Mouse (Mus musculus): ENCODE data around the gene Rpn2. TPM values are rescaled to one million over a fixed set of nuclear protein-coding genes. Genes with fewer than 3 reads are reported as not detected.

Rpn2 gene
- polyA plus RNA-seq, 1 experiment from 2014 or later: 176 TPM

DNA sequence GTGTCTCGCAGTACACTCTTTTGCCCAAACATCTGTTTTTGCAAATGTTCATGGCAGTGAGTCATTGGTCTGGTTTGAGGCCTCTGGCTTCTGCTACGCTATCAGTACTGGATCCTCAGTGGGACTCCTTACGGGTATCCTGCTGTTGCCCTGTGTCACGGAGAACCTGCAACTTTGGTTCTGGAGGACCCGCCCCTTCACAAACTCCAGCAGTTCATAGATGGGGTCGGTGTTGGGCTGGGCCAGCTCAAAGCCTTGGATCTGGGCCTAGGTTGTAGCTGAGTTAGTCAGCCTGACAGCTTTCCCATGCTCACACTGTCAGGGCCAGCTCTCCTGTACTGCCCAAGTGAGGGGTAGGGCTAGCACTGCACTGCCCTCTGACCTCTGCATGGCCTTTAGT lies 21.2 kb downstream of the Rpn2 start:
- H3K27me3 ChIP-seq (ENCODE audit: control insufficient read depth, insufficient read depth, low read length): no peaks in the 10 kb centered on the region
- H3K4me3 ChIP-seq (ENCODE audit: control insufficient read depth in 1 of 2, insufficient read depth in 1 of 2, low read depth in 1 of 2, low read length in 2 of 2): no peak overlapping the region
- no peak overlapping the region for H3K4me2 ChIP-seq (ENCODE audit: low read length)
- H3K36me3 ChIP-seq (ENCODE audit: control insufficient read depth, insufficient read depth, low read length): peaks cover 99% of the 10 kb centered on the region
- H3K27ac ChIP-seq (replicated peaks in 1 of 2; ENCODE audit: control insufficient read depth in 1 of 2, insufficient read depth in 1 of 2, low read depth in 2 of 2, low read length in 2 of 2): no peak overlapping the region
- WGBS: 93% methylated on average over 6 of the region's 6 CpGs
- no peaks in the 10 kb centered on the region for H3K9me3 ChIP-seq (ENCODE audit: control insufficient read depth, low read length)
- no peaks in the 10 kb centered on the region for H3K4me1 ChIP-seq (ENCODE audit: control insufficient read depth in 2 of 2, insufficient read depth in 2 of 2, low read length in 2 of 2)
- H3K9ac ChIP-seq (ENCODE audit: low read length): no peak overlapping the region
- ATAC-seq (ENCODE audit: insufficient number of reproducible peaks, insufficient read depth, low FRiP score, low read depth): 0 out of 2 replicates have a peak, but pooled peaks have one; percentile 31

DNA sequence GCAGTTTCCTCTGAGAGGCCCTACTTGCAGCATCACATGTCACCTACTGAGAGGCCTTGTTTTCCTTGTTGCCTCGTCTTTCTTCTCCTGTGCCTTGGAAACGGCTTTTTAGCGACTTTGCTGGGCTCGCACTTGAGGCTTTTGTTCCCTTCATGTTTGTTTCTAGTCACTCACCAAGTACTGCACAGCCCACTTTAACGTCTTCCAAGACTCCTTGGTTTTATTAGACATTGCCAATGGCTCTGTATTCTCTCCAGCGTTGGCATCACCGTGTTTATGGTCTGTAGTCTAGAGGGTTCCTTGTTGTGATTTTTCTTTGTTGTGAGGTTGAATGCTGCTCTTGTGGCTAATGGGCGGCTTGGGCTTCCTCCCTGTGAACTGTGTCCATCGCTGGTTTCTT lies 24.3 kb downstream of the Rpn2 start:
- Histone ChIP-seq H3K27me3 (ENCODE audit: control insufficient read depth, insufficient read depth, low read length) (no peaks in the 10 kb centered on the region), H3K9me3 (ENCODE audit: control insufficient read depth, low read length) (no peaks in the 10 kb centered on the region), H3K27ac (replicated peaks in 1 of 2; ENCODE audit: control insufficient read depth in 1 of 2, insufficient read depth in 1 of 2, low read depth in 2 of 2, low read length in 2 of 2) (no peak overlapping the region), H3K36me3 (ENCODE audit: control insufficient read depth, insufficient read depth, low read length) (peaks cover 97% of the 10 kb centered on the region), H3K4me3 (ENCODE audit: control insufficient read depth in 1 of 2, insufficient read depth in 1 of 2, low read depth in 1 of 2, low read length in 2 of 2) (no peak overlapping the region), H3K4me2 (ENCODE audit: low read length) (no peak overlapping the region), H3K9ac (ENCODE audit: low read length) (no peak overlapping the region), H3K4me1 (ENCODE audit: control insufficient read depth in 2 of 2, insufficient read depth in 2 of 2, low read length in 2 of 2) (0 out of 4 replicates have a peak, but pooled peaks cover 0 to 4% of the 10 kb centered on the region in 2 experiments)
- 83% methylated on average over 9 of the region's 9 CpGs for WGBS
- no peak for ATAC-seq (ENCODE audit: insufficient number of reproducible peaks, insufficient read depth, low FRiP score, low read depth)

DNA sequence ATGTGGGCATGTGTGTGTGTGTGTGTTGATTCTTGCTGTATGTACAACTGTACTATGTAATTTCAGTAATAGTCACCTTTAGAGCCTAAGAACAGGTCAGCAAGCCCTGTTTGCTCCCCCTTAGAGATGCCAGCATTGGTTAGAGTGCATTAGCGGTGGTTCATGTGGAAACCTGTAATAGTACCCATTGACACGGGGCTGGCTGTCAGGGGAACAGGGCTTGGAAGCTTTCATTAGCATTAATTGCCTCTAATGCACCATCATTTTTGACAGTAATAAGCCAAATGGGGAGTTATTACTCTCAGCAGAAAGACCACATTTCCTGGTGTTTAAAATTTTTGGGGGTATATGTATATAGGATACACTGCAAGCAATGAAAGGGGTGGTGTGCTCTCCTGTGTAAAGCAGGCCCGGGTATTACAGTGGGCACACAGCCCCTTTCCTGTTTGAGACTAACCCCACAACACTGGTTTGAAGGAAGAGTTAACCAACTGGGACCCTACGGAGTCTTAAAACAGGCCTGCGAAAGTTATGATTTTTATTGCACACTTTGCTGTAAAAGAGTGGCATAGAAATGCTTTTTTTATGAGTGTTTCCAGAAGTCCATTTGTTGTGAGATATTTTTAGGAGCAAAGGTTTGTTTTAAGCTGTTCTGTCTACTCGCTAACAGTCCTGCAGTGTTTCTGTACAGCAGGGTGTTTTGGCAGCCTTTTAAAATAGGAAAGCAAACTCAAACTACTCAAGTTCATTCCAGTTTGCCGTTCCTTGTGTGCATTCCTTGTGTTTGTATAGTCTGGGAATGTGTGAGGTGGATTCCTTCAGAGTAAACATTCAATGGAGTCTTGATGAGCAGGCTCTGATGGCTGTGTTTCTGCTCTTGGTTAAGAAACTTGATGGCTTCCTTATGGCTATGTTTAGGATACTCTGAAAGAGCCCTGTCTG lies 27.5 kb downstream of the Rpn2 start:
- H3K9ac ChIP-seq (ENCODE audit: low read length): no peak overlapping the region
- no peak overlapping the region for H3K4me3 ChIP-seq (ENCODE audit: control insufficient read depth in 1 of 2, insufficient read depth in 1 of 2, low read depth in 1 of 2, low read length in 2 of 2)
- H3K4me2 ChIP-seq (ENCODE audit: low read length): no peak overlapping the region
- peaks cover 96% of the 10 kb centered on the region for H3K36me3 ChIP-seq (ENCODE audit: control insufficient read depth, insufficient read depth, low read length)
- no peak for ATAC-seq (ENCODE audit: insufficient number of reproducible peaks, insufficient read depth, low FRiP score, low read depth)
- H3K9me3 ChIP-seq (ENCODE audit: control insufficient read depth, low read length): no peaks in the 10 kb centered on the region
- peaks cover 0 to 14% of the 10 kb centered on the region in 2 experiments; a peak in 1 of 4 replicates for H3K4me1 ChIP-seq (ENCODE audit: control insufficient read depth in 2 of 2, insufficient read depth in 2 of 2, low read length in 2 of 2)
- 81% methylated on average over 7 of the region's 7 CpGs for WGBS
- 0 out of 4 replicates have a peak overlapping the region, but pooled peaks have one; percentile 16 to 28 for H3K27ac ChIP-seq (replicated peaks in 1 of 2; ENCODE audit: control insufficient read depth in 1 of 2, insufficient read depth in 1 of 2, low read depth in 2 of 2, low read length in 2 of 2)
- no peaks in the 10 kb centered on the region for H3K27me3 ChIP-seq (ENCODE audit: control insufficient read depth, insufficient read depth, low read length)

DNA sequence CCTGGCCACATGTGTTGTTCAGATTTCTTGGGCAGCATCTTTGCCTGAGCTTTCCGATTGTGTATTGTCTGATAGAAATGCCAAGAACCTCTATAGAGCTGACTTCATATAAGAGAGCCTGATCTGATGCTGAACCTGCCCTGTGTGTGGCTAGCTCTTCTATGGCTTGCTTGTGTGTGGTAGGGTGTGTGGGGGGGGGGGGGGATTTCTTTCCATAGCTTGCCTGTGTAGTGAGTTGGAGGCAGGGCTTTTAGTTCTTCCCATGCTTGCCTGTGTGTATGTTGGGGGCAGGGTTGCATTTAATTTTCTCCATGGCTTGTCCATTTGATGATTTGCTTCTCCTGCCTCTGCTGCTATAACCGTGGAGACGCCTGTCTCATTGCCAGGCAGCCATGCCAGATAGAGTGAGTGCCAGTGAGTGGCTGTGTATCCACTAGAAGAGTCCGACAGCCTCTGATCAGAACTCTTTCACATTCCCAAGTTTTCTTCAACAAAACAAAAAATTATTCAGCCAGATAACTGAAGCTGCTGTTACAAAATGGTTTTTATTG lies 29.0 kb downstream of the Rpn2 start:
- ATAC-seq (ENCODE audit: insufficient number of reproducible peaks, insufficient read depth, low FRiP score, low read depth): no peak
- H3K9ac ChIP-seq (ENCODE audit: low read length): no peak overlapping the region
- peaks cover 96% of the 10 kb centered on the region for H3K36me3 ChIP-seq (ENCODE audit: control insufficient read depth, insufficient read depth, low read length)
- H3K4me1 ChIP-seq (ENCODE audit: control insufficient read depth in 2 of 2, insufficient read depth in 2 of 2, low read length in 2 of 2): peaks cover 0 to 17% of the 10 kb centered on the region in 2 experiments; a peak in 1 of 4 replicates
- WGBS: 89% methylated on average over 4 of the region's 4 CpGs
- no peak overlapping the region for H3K4me2 ChIP-seq (ENCODE audit: low read length)
- H3K27ac ChIP-seq (replicated peaks in 1 of 2; ENCODE audit: control insufficient read depth in 1 of 2, insufficient read depth in 1 of 2, low read depth in 2 of 2, low read length in 2 of 2): peak overlapping the region; percentile 8 to 38; a peak in 2 of 4 replicates
- H3K4me3 ChIP-seq (ENCODE audit: control insufficient read depth in 1 of 2, insufficient read depth in 1 of 2, low read depth in 1 of 2, low read length in 2 of 2): no peak overlapping the region
- no peaks in the 10 kb centered on the region for H3K9me3 ChIP-seq (ENCODE audit: control insufficient read depth, low read length)
- no peaks in the 10 kb centered on the region for H3K27me3 ChIP-seq (ENCODE audit: control insufficient read depth, insufficient read depth, low read length)

DNA sequence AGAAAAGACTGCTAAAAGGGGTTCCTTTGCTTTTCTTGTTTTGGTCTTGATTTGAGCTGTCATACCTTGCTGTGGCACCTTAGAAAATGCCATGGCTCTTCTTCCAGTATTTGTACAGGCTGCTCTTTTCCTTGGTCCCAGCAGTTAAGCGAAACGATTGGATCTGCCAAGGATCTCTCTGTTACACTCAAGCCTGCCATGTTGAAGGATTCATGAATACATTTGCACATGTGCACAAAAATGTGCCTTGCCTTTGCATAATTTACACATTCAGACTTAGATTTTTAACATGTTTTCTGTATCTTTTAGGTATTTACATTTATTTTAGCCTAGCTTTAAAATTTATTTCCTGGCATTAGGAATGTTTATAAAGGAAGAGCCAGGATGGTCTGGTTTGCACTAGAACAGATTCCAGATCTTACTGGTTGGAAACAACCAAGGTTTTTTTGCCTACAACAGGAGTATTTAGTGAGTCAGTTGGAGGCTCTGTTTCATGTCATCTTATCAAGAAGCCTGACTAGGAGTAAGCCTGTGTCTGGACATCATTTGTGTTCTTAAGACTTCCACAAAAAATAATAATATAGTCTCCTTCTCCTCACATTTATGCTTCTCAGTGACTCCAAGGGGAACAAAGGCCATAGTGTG lies 29.6 kb downstream of the Rpn2 start:
- WGBS: 83% methylated on average over 2 of the region's 2 CpGs
- Histone ChIP-seq H3K27me3 (ENCODE audit: control insufficient read depth, insufficient read depth, low read length) (no peaks in the 10 kb centered on the region), H3K9ac (ENCODE audit: low read length) (no peak overlapping the region), H3K9me3 (ENCODE audit: control insufficient read depth, low read length) (no peaks in the 10 kb centered on the region), H3K4me3 (ENCODE audit: control insufficient read depth in 1 of 2, insufficient read depth in 1 of 2, low read depth in 1 of 2, low read length in 2 of 2) (no peak overlapping the region), H3K36me3 (ENCODE audit: control insufficient read depth, insufficient read depth, low read length) (peaks cover 96% of the 10 kb centered on the region), H3K4me1 (ENCODE audit: control insufficient read depth in 2 of 2, insufficient read depth in 2 of 2, low read length in 2 of 2) (peaks cover 0 to 17% of the 10 kb centered on the region in 2 experiments; a peak in 1 of 4 replicates), H3K27ac (replicated peaks in 1 of 2; ENCODE audit: control insufficient read depth in 1 of 2, insufficient read depth in 1 of 2, low read depth in 2 of 2, low read length in 2 of 2) (peak overlapping the region; percentile 15 to 38; a peak in 3 of 4 replicates), H3K4me2 (ENCODE audit: low read length) (no peak overlapping the region)
- ATAC-seq (ENCODE audit: insufficient number of reproducible peaks, insufficient read depth, low FRiP score, low read depth): no peak

DNA sequence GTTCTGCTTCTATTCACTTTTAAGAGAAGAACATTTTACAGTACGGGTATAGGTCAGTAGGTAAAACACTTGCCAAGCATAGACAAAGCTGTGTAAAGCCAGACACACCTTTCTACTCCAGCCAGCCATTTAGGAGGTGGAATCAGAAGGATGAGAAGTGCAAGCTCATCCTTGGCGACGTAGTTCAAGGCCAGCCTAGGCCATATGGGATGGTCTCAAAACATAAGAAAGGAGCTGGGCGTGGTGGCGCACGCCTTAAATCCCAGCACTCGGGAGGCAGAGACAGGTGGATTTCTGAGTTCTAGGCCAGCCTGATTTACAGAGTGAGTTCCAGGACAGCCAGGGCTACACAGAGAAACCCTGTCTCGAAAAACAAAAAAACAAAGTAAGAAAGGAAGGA lies 30.8 kb downstream of the Rpn2 start:
- Histone ChIP-seq H3K4me3 (ENCODE audit: control insufficient read depth in 1 of 2, insufficient read depth in 1 of 2, low read depth in 1 of 2, low read length in 2 of 2) (no peak overlapping the region), H3K9ac (ENCODE audit: low read length) (no peak overlapping the region), H3K4me2 (ENCODE audit: low read length) (no peak overlapping the region), H3K27me3 (ENCODE audit: control insufficient read depth, insufficient read depth, low read length) (no peaks in the 10 kb centered on the region), H3K27ac (replicated peaks in 1 of 2; ENCODE audit: control insufficient read depth in 1 of 2, insufficient read depth in 1 of 2, low read depth in 2 of 2, low read length in 2 of 2) (no peak overlapping the region), H3K9me3 (ENCODE audit: control insufficient read depth, low read length) (no peaks in the 10 kb centered on the region), H3K4me1 (ENCODE audit: control insufficient read depth in 2 of 2, insufficient read depth in 2 of 2, low read length in 2 of 2) (peaks cover 0 to 17% of the 10 kb centered on the region in 2 experiments; a peak in 1 of 4 replicates), H3K36me3 (ENCODE audit: control insufficient read depth, insufficient read depth, low read length) (peaks cover 96% of the 10 kb centered on the region)
- 95% methylated on average over 8 of the region's 8 CpGs for WGBS
- no peak for ATAC-seq (ENCODE audit: insufficient number of reproducible peaks, insufficient read depth, low FRiP score, low read depth)

DNA sequence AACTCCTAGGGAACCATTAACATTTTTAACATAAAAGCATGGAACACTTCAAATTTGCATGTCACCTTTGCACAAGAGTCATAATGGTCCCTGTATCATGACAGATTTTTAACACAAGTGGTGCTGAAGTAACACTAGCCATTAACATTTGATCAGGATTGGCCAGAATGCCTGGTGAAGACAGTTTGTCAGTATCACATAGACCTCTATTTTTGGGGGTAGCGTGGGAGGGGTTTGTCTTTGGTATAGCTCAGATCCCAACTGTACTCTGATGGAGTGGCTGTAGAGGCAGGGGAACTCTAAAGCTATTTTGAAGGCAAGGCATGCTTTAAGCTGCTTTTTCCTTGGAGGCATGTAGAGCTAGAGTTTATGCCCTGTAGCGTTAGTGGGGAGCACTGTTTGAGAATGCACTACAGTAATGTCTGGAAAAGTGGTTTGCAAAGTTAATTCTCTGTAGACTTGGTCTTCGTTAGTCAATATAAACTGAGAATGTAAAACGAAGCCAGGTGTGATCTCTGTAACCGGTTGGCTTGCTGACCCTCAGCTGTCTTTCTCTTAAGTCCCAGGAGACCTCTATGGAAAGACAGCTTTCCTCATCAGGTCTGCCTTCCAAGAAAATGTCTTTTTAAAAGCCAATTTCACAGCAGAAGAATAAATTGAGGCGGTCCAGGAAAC lies 32.3 kb downstream of the Rpn2 start:
- Histone ChIP-seq H3K27me3 (ENCODE audit: control insufficient read depth, insufficient read depth, low read length) (no peaks in the 10 kb centered on the region), H3K9ac (ENCODE audit: low read length) (no peak overlapping the region), H3K4me3 (ENCODE audit: control insufficient read depth in 1 of 2, insufficient read depth in 1 of 2, low read depth in 1 of 2, low read length in 2 of 2) (no peak overlapping the region), H3K36me3 (ENCODE audit: control insufficient read depth, insufficient read depth, low read length) (peaks cover 97% of the 10 kb centered on the region), H3K4me2 (ENCODE audit: low read length) (no peak overlapping the region), H3K4me1 (ENCODE audit: control insufficient read depth in 2 of 2, insufficient read depth in 2 of 2, low read length in 2 of 2) (peaks cover 0 to 17% of the 10 kb centered on the region in 2 experiments; a peak in 1 of 4 replicates), H3K27ac (replicated peaks in 1 of 2; ENCODE audit: control insufficient read depth in 1 of 2, insufficient read depth in 1 of 2, low read depth in 2 of 2, low read length in 2 of 2) (no peak overlapping the region; a peak in 1 of 4 replicates), H3K9me3 (ENCODE audit: control insufficient read depth, low read length) (no peaks in the 10 kb centered on the region)
- peak; percentile 59; the same call in 1 of the 2 replicates for ATAC-seq (ENCODE audit: insufficient number of reproducible peaks, insufficient read depth, low FRiP score, low read depth)
- WGBS: 75% methylated on average over 6 of the region's 6 CpGs
